Mouse (Mus musculus) left cerebral cortex, adult 9 months (tissue): Measurements from ENCODE around the gene Gm7138.
"Not testable (repeated sequence)": the region's sequence is repeated elsewhere in the genome, so short reads cannot be mapped to it uniquely, and the experiment has no call there.

Experiments
- DNase-seq, 2 experiments: peaks; one replicate each; pipeline ENCODE4 v3.0.0; 2022; ENCODE audit warnings: low spot score in 2 of 2

The Gm7138 gene

DNA sequence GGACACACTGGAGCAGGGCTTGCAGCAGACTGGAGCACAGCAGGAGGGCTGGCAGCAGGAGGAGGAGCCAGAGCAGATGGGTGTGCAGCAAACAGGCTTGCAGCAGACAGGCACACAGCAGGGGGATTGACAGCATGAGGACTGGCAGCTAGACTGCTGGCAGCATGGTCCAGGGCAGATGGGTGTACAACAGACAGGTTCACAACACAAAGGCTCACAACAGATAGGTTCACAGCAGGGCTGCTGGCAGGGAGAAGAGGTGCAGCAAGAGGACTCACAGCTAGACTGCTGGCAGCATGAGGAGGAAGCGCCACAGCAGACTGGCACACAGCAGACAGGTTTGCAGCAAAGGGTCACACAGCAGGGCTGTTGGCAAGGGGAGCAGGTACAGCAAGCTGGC is 26.1 kb downstream of the Gm7138 start:
- not testable (repeated sequence) for DNase-seq

GRCm38 (mm10) chr10:77741924-77742688 is 34.6 kb downstream of the Gm7138 start, which contains the start of gene Gm18596:
Gene Gm18596 (minus strand): TSS chr10:77742638.
- not testable (repeated sequence) for DNase-seq

DNA sequence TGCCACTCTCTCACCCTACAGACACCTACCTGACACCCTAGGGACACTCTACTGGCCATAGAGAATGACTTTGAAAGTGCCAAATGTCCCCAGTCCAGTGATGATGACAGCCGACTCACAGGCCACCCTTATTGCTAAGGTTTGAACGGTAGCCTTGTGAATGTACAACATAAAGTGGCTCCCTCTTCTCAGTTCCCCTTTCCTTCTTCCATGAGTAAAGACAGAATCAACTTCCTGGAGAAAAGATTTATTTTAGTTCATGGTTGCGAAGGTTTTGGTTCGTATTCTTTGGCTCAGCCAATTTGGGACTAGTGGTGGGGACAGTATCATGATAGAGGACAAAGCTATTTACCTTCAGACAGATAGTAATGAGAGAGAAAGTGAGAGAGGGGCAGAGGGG is 37.8 kb downstream of the Gm7138 start:
- no peak for DNase-seq

DNA sequence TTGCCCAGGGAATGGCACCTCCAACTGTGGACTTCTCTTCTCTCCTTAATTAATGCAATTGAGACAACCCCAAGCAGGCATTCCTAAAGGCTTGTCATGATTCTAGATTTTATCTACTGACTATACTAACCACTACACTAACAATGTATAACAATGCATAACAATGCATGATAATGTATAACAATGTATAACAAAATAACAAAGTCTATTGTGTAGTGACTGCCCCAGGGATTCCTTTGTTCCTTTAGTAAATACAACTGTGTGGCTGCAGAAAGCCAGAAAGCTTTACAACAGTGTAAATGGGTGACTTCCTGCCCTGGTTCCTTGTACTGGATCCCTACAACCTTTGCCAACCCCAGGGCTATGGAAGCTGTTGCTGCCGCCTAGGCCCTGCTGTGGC is 40.8 kb downstream of the Gm7138 start:
- DNase-seq: no peak

GRCm38 (mm10) chr10:77729241-77729640 is 47.5 kb downstream of the Gm7138 start:
- DNase-seq: no peak

DNA sequence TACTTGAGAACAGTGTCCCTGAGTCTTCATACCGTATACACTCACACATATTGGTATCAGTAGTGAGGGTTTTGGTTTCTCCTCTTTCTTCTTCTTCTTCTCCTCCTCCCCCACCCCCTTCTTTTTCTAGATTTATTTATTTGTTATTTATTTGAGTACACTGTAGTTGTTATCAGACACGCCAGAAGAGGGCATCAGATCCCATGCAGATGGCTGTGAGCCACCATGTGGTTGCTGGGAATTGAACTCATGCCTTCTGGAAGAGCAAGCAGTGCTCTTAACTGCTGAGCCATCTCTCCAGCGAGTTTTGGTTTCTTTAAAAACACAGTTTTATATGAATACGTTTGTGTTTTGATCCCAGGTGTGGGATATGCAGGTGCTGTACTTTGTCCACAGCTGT is 48.5 kb downstream of the Gm7138 start:
- no peak for DNase-seq
